Mouse (Mus musculus) MEL (cell line): ENCODE measurements around the gene Acvr2a.

Experiments
- CHD2 ChIP-seq: IDR thresholded peaks from 2 replicates; pipeline ENCODE4 v1.6.1; 2011; ENCODE audit warnings: low read length, improper control_type of control experiment
- CTCF ChIP-seq, 3 experiments: IDR thresholded peaks in 2 of 3; conservative IDR thresholded peaks in 1 of 3; 2 replicates each; pipeline ENCODE4 v1.5.1; 2011 to 2012; ENCODE audit warnings: low read length in 3 of 3, low read depth in 2 of 3, mild to moderate bottlenecking in 2 of 3, improper control_type of control experiment in 1 of 3, inconsistent platforms in 1 of 3, mixed read lengths in 1 of 3, moderate library complexity in 1 of 3; ENCODE audit not compliant: control insufficient read depth in 1 of 3, insufficient read depth in 1 of 3, poor library complexity in 1 of 3, severe bottlenecking in 1 of 3
- E2F4 ChIP-seq: IDR thresholded peaks from 2 replicates; pipeline ENCODE4 v1.6.1; 2011; ENCODE audit warnings: low read depth, low read length, improper control_type of control experiment, borderline replicate concordance
- JUND ChIP-seq: IDR thresholded peaks from 2 replicates; pipeline ENCODE4 v1.6.1; 2011; ENCODE audit warnings: low read depth, mild to moderate bottlenecking, improper control_type of control experiment, low read length
- MAX ChIP-seq: IDR thresholded peaks from 2 replicates; pipeline ENCODE4 v1.6.1; 2011; ENCODE audit warnings: low read length, improper control_type of control experiment
- MAZ ChIP-seq: IDR thresholded peaks from 2 replicates; pipeline ENCODE4 v1.6.1; 2012; ENCODE audit warnings: low read depth, mild to moderate bottlenecking, inconsistent platforms, low read length, improper control_type of control experiment
- POLR2A ChIP-seq, 2 experiments: IDR thresholded peaks; 2 replicates each; pipeline ENCODE4 v1.6.1; 2011 to 2012; ENCODE audit warnings: low read length in 2 of 2, mild to moderate bottlenecking in 2 of 2, control low read depth in 1 of 2, improper control_type of control experiment in 1 of 2, low read depth in 1 of 2, moderate library complexity in 1 of 2; ENCODE audit not compliant: control insufficient read depth in 1 of 2, insufficient read depth in 1 of 2, poor library complexity in 1 of 2
- POLR2AphosphoS2 ChIP-seq: IDR thresholded peaks from 2 replicates; pipeline ENCODE4 v1.6.1; 2011; ENCODE audit warnings: low read length, improper control_type of control experiment
- RCOR1 ChIP-seq: IDR thresholded peaks from 2 replicates; pipeline ENCODE4 v1.6.1; 2012; ENCODE audit warnings: low read depth, mild to moderate bottlenecking, inconsistent platforms, low read length, improper control_type of control experiment
- TBP ChIP-seq: IDR thresholded peaks from 2 replicates; pipeline ENCODE4 v1.8.0; 2011; ENCODE audit warnings: low read depth, low read length, improper control_type of control experiment
- USF1 ChIP-seq: IDR thresholded peaks from 2 replicates; pipeline ENCODE4 v1.6.1; 2014; ENCODE audit warnings: low read depth, mild to moderate bottlenecking, inconsistent platforms, low read length, improper control_type of control experiment, moderate library complexity
- ZNF384 ChIP-seq: IDR thresholded peaks from 2 replicates; pipeline ENCODE4 v1.6.1; 2012; ENCODE audit warnings: low read depth, mild to moderate bottlenecking, inconsistent platforms, low read length, improper control_type of control experiment

DNA sequence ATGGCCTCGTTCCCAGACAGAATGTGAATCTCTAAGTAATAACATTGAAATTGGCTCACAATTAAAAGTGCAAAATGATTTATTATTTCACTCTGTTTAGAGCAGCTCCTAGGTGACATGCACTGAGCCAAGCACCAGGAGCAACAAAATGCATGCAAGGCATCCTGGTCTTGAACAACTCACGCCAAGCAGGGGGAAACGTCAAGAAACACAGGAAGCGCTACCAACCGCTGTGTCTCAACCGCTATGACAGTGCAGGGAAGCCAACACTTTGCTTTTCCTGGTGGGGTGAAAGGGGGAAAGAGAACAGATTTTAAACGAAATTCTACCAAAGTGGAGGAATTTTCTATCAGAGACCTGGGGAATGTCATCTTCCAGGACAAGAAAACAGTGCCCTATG is 43.8 kb upstream of the Acvr2a start:
- TF ChIP-seq JUND: no peak
- no peak for TF ChIP-seq USF1
- TF ChIP-seq E2F4: no peak
- no peak for TF ChIP-seq TBP
- no peak for TF ChIP-seq RCOR1
- no peak for TF ChIP-seq CTCF (IDR thresholded peaks at IDR 0.05 in 2 of 3, conservative IDR thresholded peaks at IDR 0.05 in 1 of 3; ENCODE audit: control insufficient read depth in 1 of 3, insufficient read depth in 1 of 3, low read depth in 2 of 3, low read length in 3 of 3, poor library complexity in 1 of 3, severe bottlenecking in 1 of 3)
- no peak for TF ChIP-seq MAX
- no peak for TF ChIP-seq POLR2AphosphoS2
- TF ChIP-seq CHD2: no peak
- TF ChIP-seq POLR2A (IDR thresholded peaks at IDR 0.05; ENCODE audit: control insufficient read depth in 1 of 2, insufficient read depth in 1 of 2, low read depth in 1 of 2, low read length in 2 of 2, poor library complexity in 1 of 2): no peak
- TF ChIP-seq ZNF384: no peak
- TF ChIP-seq MAZ: no peak
